Mouse (Mus musculus): Measurements from ENCODE around the gene Bpifb5. TPM values are rescaled to one million over a fixed set of nuclear protein-coding genes. Genes with fewer than 3 reads are reported as not detected.

The Bpifb5 gene
- total RNA-seq, 1 experiment, result 0.36 TPM

Other genes starting within 250 kb of the Bpifb5 start
- gene Bpifa6, start 248.8 kb upstream of the Bpifb5 start, total RNA-seq (2012; rRNA removed), result not detected in 2 replicates
- gene Bpifa2, start 215.5 kb upstream of the Bpifb5 start, total RNA-seq (2012; rRNA removed), result not detected in 2 replicates
- gene Bpifa3, start 93.4 kb upstream of the Bpifb5 start, total RNA-seq (2012; rRNA removed), result not detected in 2 replicates
- gene Bpifa1, start 80.9 kb upstream of the Bpifb5 start, total RNA-seq (2012; rRNA removed), result not detected in 2 replicates
- gene Bpifa5, start 61.1 kb upstream of the Bpifb5 start, total RNA-seq (2012; rRNA removed), result not detected in 2 replicates
- gene Bpifb1, start 32.9 kb upstream of the Bpifb5 start, total RNA-seq (2012; rRNA removed), result 0.11 and 0.18 TPM in 2 replicates
- gene Bpifb9a, start 34.1 kb downstream of the Bpifb5 start, total RNA-seq (2012; rRNA removed), result not detected in 2 replicates
- not detected in 2 replicates for gene Bpifb9b, start 83.5 kb downstream of the Bpifb5 start, total RNA-seq (2012; rRNA removed)
- 30.0 and 33.2 TPM in 2 replicates for gene Cdk5rap1, start 149.3 kb downstream of the Bpifb5 start, total RNA-seq (2012; rRNA removed)
- 11.3 and 18.6 TPM in 2 replicates for gene Snta1, start 184.4 kb downstream of the Bpifb5 start, total RNA-seq (2012; rRNA removed)
- gene Cbfa2t2, start 212.7 kb downstream of the Bpifb5 start, total RNA-seq (2012; rRNA removed), result 37.6 and 56.4 TPM in 2 replicates

Data from ES-E14 (cell line).